Mouse (Mus musculus) lung, adult 10 weeks (tissue): ENCODE data around the gene Tmem51. TPM values are rescaled to one million over a fixed set of nuclear protein-coding genes. Genes with fewer than 3 reads are reported as not detected.

Source experiments
- polyA plus RNA-seq: library from polyadenylated mRNA; stranded (reverse); fragments of 350-450 nt; fragmentation: Illumina TruSeq; extraction: RNeasy Lipid Tissue Mini Kit (QIAGEN cat#74804); gene quantifications from one replicate; pipeline ENCODE4 v1.2.3, GENCODE M21; 2014; ENCODE audit warnings: low read depth, low replicate concordance; ENCODE audit not compliant: insufficient read depth

Gene Tmem51
- 14.6 TPM for polyA plus RNA-seq

GRCm38 (mm10) chr4:142084131-142084899 is at the start of gene Tmem51:
Gene Tmem51 (minus strand): TSS chr4:142084304.

GRCm38 (mm10) chr4:142014659-142015608 is 69.2 kb downstream of the Tmem51 start, which contains the start of gene Fhad1:
Gene Fhad1 (minus strand): TSS chr4:142015082.

Other genes starting within 250 kb of the Tmem51 start
- not detected for gene Ctrc, start 237.9 kb downstream of the Tmem51 start, polyA plus RNA-seq
- gene Efhd2, start 209.4 kb downstream of the Tmem51 start, polyA plus RNA-seq = 56.1 TPM
- gene Fhad1, start 69.2 kb downstream of the Tmem51 start, polyA plus RNA-seq = 8.7 TPM
- gene Kazn, start 155.1 kb upstream of the Tmem51 start, polyA plus RNA-seq = 8.3 TPM